Mouse (Mus musculus): ENCODE results near the gene Cacul1.
"Not testable (repeated sequence)": the region's sequence is repeated elsewhere in the genome, so short reads cannot be mapped to it uniquely, and the experiment has no call there.

DNA sequence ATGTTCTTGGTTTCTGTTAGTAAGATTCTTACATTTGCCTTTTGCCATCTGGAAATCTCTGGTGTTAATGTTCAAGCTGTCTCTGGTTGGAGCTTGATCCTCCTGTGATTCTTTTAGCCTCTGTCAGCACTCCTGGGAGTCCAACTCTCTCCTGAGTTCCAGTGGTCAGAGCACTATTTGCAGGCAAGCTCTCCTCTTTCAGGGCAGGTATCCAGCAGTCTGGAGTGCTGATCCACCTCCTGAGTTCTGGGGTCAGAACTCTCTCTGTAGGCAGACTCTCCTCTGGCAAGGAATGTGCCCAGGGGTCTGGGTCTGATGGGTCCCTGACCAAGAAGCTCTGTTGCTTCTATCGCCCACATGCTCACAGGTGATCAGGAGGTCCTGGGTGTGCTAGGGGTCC, 21.2 kb upstream of the Cacul1 start:
- not testable (repeated sequence) for TF ChIP-seq POLR2A, CTCF (IDR thresholded peaks at IDR 0.05; ENCODE audit: extremely low read depth, insufficient read depth, low read length)
